ENCODE assay signal across 21 mouse cellular contexts in the genomic region with DNA sequence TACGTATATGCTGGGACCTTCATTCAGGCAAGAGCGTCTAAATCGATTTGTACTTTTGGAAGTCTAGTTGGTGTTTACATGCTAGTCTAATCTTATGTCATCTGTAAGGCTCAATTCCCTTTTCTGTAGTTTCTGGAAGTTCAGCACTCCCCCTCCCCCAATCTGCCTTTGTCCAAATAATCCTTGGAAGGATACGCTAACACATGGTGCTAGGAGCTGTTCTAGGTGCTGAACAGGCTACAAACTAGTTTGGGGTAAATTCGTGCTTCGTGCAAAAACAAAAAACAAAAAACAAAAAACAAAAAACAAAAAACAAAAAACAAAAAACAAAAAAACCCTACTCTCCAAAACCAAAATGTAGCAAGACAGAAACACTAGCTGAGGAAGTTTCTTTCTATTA. TPM values are rescaled to one million over a fixed set of nuclear protein-coding genes. Genes with fewer than 3 reads are reported as not detected.
DNase-seq lines count a peak whose midpoint lies in the region; ATAC-seq and TF ChIP-seq lines count a peak whose summit lies in the region.
"Had no signal": no experiment of that assay in that cellular context is flagged by ENCODE, and none has a peak within 500 bp of the region (broad histone marks: within the 10 kb centered on the region; RNA-seq: fewer than 3 reads in every experiment).

No protein-coding gene starts in this region.

- WGBS in intestine, embryonic 14.5 days: 49% methylated on average over 6 of the region's 6 CpGs
- 57% methylated on average over 6 of the region's 6 CpGs for WGBS in intestine, embryonic 16.5 days
- 55% methylated on average over 6 of the region's 6 CpGs for WGBS in embryonic facial prominence, embryonic 11.5 days
- WGBS in forebrain, postnatal 0 days: 56% methylated on average over 6 of the region's 6 CpGs

- no peaks in the 10 kb centered on the region for H3K9me3 ChIP-seq in intestine, embryonic 14.5 days (ENCODE audit: control insufficient read depth, low read length)
- H3K9me3 ChIP-seq in intestine, embryonic 16.5 days (ENCODE audit: control insufficient read depth, low read length): no peaks in the 10 kb centered on the region
- H3K9me3 ChIP-seq in embryonic facial prominence, embryonic 11.5 days (replicated peaks; ENCODE audit: control insufficient read depth, low read length): no peaks in the 10 kb centered on the region
- H3K9me3 ChIP-seq in forebrain, postnatal 0 days (ENCODE audit: low read length): no peaks in the 10 kb centered on the region
- H3K9me3 ChIP-seq: embryonic facial prominence, embryonic 12.5 days; forebrain, embryonic 10.5 days; heart, embryonic 10.5 days; limb, embryonic 12.5 days; stomach, embryonic 15.5 days had no signal

- no peak overlapping the region for H3K9ac ChIP-seq in intestine, embryonic 14.5 days (ENCODE audit: low read length)
- H3K9ac ChIP-seq in intestine, embryonic 16.5 days (ENCODE audit: low read depth, low read length): no peak overlapping the region
- no peak overlapping the region for H3K9ac ChIP-seq in embryonic facial prominence, embryonic 11.5 days (replicated peaks; ENCODE audit: low read length)
- no peak overlapping the region for H3K9ac ChIP-seq in forebrain, postnatal 0 days
- H3K9ac ChIP-seq: embryonic facial prominence, embryonic 12.5 days; limb, embryonic 12.5 days; stomach, embryonic 15.5 days had no signal

- H3K4me2 ChIP-seq in intestine, embryonic 14.5 days (ENCODE audit: low read length): no peak overlapping the region
- no peak overlapping the region for H3K4me2 ChIP-seq in intestine, embryonic 16.5 days (ENCODE audit: low read depth, low read length)
- no peak overlapping the region for H3K4me2 ChIP-seq in embryonic facial prominence, embryonic 11.5 days (ENCODE audit: low read depth, low read length)
- H3K4me2 ChIP-seq in forebrain, postnatal 0 days (ENCODE audit: low read depth): no peak overlapping the region
- H3K4me2 ChIP-seq: embryonic facial prominence, embryonic 12.5 days; limb, embryonic 12.5 days; stomach, embryonic 15.5 days had no signal

- H3K27ac ChIP-seq in intestine, embryonic 14.5 days (ENCODE audit: low read depth): no peak overlapping the region
- no peak overlapping the region for H3K27ac ChIP-seq in intestine, embryonic 16.5 days (ENCODE audit: low read length)
- no peak overlapping the region for H3K27ac ChIP-seq in embryonic facial prominence, embryonic 11.5 days (replicated peaks; ENCODE audit: low read depth, low read length)
- no peak overlapping the region for H3K27ac ChIP-seq in forebrain, postnatal 0 days (ENCODE audit: low read depth, low read length)
- H3K27ac ChIP-seq: embryonic facial prominence, embryonic 12.5 days; forebrain, embryonic 10.5 days; heart, embryonic 10.5 days; limb, embryonic 12.5 days; stomach, embryonic 15.5 days had no signal

- H3K4me3 ChIP-seq in intestine, embryonic 14.5 days (ENCODE audit: low read depth, low read length): no peak overlapping the region
- no peak overlapping the region for H3K4me3 ChIP-seq in intestine, embryonic 16.5 days (ENCODE audit: low read length)
- H3K4me3 ChIP-seq in embryonic facial prominence, embryonic 11.5 days (ENCODE audit: low read depth, low read length): no peak overlapping the region
- H3K4me3 ChIP-seq in forebrain, postnatal 0 days (ENCODE audit: low read depth, low read length): no peak overlapping the region
- H3K4me3 ChIP-seq: embryonic facial prominence, embryonic 12.5 days; forebrain, embryonic 10.5 days; heart, embryonic 10.5 days; limb, embryonic 12.5 days; stomach, embryonic 15.5 days had no signal

- H3K36me3 ChIP-seq in intestine, embryonic 14.5 days (ENCODE audit: control insufficient read depth, insufficient read depth, low read length): no peaks in the 10 kb centered on the region
- H3K36me3 ChIP-seq in intestine, embryonic 16.5 days (ENCODE audit: control insufficient read depth, insufficient read depth, low read length): no peaks in the 10 kb centered on the region
- H3K36me3 ChIP-seq in embryonic facial prominence, embryonic 11.5 days (replicated peaks; ENCODE audit: control insufficient read depth, insufficient read depth, low read depth, low read length): no peaks in the 10 kb centered on the region
- no peaks in the 10 kb centered on the region for H3K36me3 ChIP-seq in forebrain, postnatal 0 days (ENCODE audit: insufficient read depth)
- H3K36me3 ChIP-seq: embryonic facial prominence, embryonic 12.5 days; forebrain, embryonic 10.5 days; heart, embryonic 10.5 days; limb, embryonic 12.5 days; stomach, embryonic 15.5 days had no signal

- H3K4me1 ChIP-seq in intestine, embryonic 14.5 days (replicated peaks; ENCODE audit: control insufficient read depth, insufficient read depth, low read length): no peaks in the 10 kb centered on the region
- H3K4me1 ChIP-seq in intestine, embryonic 16.5 days (ENCODE audit: control insufficient read depth, insufficient read depth, low read length): no peaks in the 10 kb centered on the region
- no peaks in the 10 kb centered on the region for H3K4me1 ChIP-seq in embryonic facial prominence, embryonic 11.5 days (ENCODE audit: control insufficient read depth, insufficient read depth, low read length)
- no peaks in the 10 kb centered on the region for H3K4me1 ChIP-seq in forebrain, postnatal 0 days (ENCODE audit: insufficient read depth)
- H3K4me1 ChIP-seq: stomach, embryonic 15.5 days had no signal

- no peak for TF ChIP-seq CTCF in forebrain, postnatal 0 days (IDR thresholded peaks at IDR 0.05; ENCODE audit: low read depth)

- ATAC-seq in intestine, embryonic 14.5 days (replicated peaks; ENCODE audit: low FRiP score, low TSS enrichment, low read depth): no peak
- no peak for ATAC-seq in intestine, embryonic 16.5 days
- no peak for ATAC-seq in embryonic facial prominence, embryonic 11.5 days (replicated peaks; ENCODE audit: insufficient number of reproducible peaks, low FRiP score, low TSS enrichment, low read depth)
- ATAC-seq in forebrain, postnatal 0 days: no peak

- DNase-seq in intestine, embryonic 14.5 days (ENCODE audit: low spot score): peak; percentile 64
- DNase-seq in retina, embryonic 14.5 days (ENCODE audit: low spot score): peak; percentile 23
- no peak for DNase-seq in retina, postnatal 1 day
- peak; percentile 87 for DNase-seq in embryonic facial prominence, embryonic 11.5 days (ENCODE audit: low spot score)
- no peak for DNase-seq in cerebellum, adult 11 months
- no peak for DNase-seq in right cerebral cortex, postnatal 10 days (ENCODE audit: low spot score in 2 of 2)
- no peak for DNase-seq in forebrain, postnatal 0 days
- DNase-seq: cerebellum, adult 18-20 months; thymus, postnatal 36 days had no signal

- no peaks in the 10 kb centered on the region for H3K27me3 ChIP-seq in intestine, embryonic 14.5 days (replicated peaks; ENCODE audit: control insufficient read depth, insufficient read depth, low read length)
- H3K27me3 ChIP-seq in intestine, embryonic 16.5 days (replicated peaks; ENCODE audit: control insufficient read depth, insufficient read depth, low read length): no peaks in the 10 kb centered on the region
- H3K27me3 ChIP-seq in embryonic facial prominence, embryonic 11.5 days (ENCODE audit: control insufficient read depth, insufficient read depth, low read length): no peaks in the 10 kb centered on the region
- no peaks in the 10 kb centered on the region for H3K27me3 ChIP-seq in forebrain, postnatal 0 days (ENCODE audit: insufficient read depth, low read length)
- H3K27me3 ChIP-seq: embryonic facial prominence, embryonic 12.5 days; limb, embryonic 12.5 days; stomach, embryonic 15.5 days had no signal

RNA-seq across cellular contexts. Expression of a gene that starts 10.6 kb away (rescaled TPM):
- not detected in 2 replicates for polyA plus RNA-seq in intestine, embryonic 14.5 days (2014; fragmentation: Nextera tagmentation; extraction: Ambion mirVana)
- not detected in 2 replicates for polyA plus RNA-seq in intestine, embryonic 16.5 days (2015; fragmentation: Nextera tagmentation; extraction: Ambion mirVana)
- polyA plus RNA-seq in embryonic facial prominence, embryonic 11.5 days (2014; fragmentation: Nextera tagmentation; extraction: Ambion mirVana): not detected in 2 replicates
- 0.14 TPM in 1 of 2 replicates, not detected in the other for total RNA-seq in forebrain, postnatal 0 days (2014; rRNA removed)
- not detected in 2 replicates for polyA plus RNA-seq in forebrain, postnatal 0 days (2015; fragmentation: Nextera tagmentation; extraction: Ambion mirVana)
- total RNA-seq: gastrocnemius, adult 18-20 months; heart, postnatal 25 days; megakaryocyte, adult 5-6 weeks had no signal
- polyA plus RNA-seq: forebrain, embryonic 10.5 days; heart, embryonic 10.5 days; large intestine, adult 2 months; limb, embryonic 12.5 days; liver, embryonic 16.5 days; small intestine, adult 2 months; stomach, embryonic 15.5 days had no signal

RNA-seq across cellular contexts. Expression of a gene that starts 30.4 kb away (rescaled TPM):
- polyA plus RNA-seq in intestine, embryonic 14.5 days (2014; fragmentation: Nextera tagmentation; extraction: Ambion mirVana): 50.5 and 54.8 TPM in 2 replicates
- polyA plus RNA-seq in intestine, embryonic 16.5 days (2015; fragmentation: Nextera tagmentation; extraction: Ambion mirVana): 31.8 and 35.8 TPM in 2 replicates
- 73.7 and 78.8 TPM in 2 replicates for polyA plus RNA-seq in embryonic facial prominence, embryonic 11.5 days (2014; fragmentation: Nextera tagmentation; extraction: Ambion mirVana)
- 46.2 and 63.4 TPM in 2 replicates for total RNA-seq in forebrain, postnatal 0 days (2014; rRNA removed)
- polyA plus RNA-seq in forebrain, postnatal 0 days (2015; fragmentation: Nextera tagmentation; extraction: Ambion mirVana): 52.2 and 53.0 TPM in 2 replicates

Comparison
In these comparisons a context has a peak if more than half of its experiments do, and no peak if none do; other contexts are left out.
1. DNase-seq: peak in intestine, embryonic 14.5 days (single experiment), retina, embryonic 14.5 days (single experiment) and embryonic facial prominence, embryonic 11.5 days (single experiment); none in retina, postnatal 1 day (single experiment), cerebellum, adult 11 months (single experiment), right cerebral cortex, postnatal 10 days (0 of 2) and forebrain, postnatal 0 days (single experiment).